Mouse (Mus musculus) adipocyte (in vitro differentiated cells): Measurements from ENCODE around the gene Rnf207.
A peak's percentile ranks its signal among the peaks of the same experiment; 100 is the strongest.

ENCODE experiments used
- DNase-seq: peaks from one replicate; pipeline ENCODE4 v3.0.0-alpha.2; 2016; ENCODE audit warnings: low spot score

Gene Rnf207

GRCm38 (mm10) chr4:152294188-152294929 is 24.4 kb downstream of the Rnf207 start:
- DNase-seq = no peak

DNA sequence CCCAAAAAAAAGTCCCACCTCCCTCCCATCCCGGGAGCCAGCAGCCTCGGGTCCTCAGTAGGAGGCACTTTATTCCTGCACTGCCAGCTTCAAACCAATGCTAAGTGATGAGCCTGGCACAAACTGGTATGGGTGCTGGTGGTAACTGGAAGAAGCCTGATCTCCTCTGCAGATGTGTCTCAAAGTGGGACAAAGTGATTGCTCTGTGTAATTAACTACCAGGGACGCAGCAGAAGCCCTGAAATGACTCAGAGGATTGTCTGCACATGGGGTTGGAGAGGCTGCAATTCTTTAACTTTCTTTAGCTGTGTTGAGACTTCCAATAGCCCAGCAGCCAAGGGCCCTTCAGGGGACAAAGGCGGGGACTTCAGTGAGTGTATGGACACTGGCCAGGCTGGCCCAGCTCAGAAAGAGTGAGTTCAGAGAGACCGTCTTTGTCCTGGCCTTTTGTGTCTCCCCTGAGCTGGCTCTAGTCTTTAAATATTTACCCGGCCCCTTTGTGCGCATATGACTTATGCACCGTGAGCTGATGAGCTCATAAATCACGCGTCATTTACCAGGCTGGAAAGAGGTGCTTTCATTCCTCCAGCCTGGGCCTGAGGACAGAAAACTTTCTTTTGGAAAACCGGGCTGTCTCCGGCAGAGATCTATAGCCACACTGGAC is 26.6 kb downstream of the Rnf207 start:
- DNase-seq = peak; percentile 39

DNA sequence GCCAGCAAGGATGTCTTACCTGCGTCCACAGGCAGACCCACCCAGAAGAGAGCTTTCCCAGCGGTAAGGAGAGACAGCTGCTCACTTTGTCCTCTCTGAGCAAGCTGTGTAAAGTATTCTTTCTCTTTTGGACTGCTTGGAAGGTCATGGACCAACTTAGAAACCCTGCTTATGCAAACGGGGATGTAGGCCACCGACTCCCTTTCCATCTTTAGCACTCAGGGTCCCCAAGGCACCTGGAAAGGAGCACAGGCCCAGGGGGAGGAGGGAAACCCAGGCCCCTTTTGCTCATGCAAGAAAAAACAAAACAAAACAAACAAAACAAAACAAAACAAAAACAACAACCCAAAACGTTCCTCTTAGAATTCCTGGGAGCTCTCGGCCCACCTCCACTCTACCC is 27.2 kb downstream of the Rnf207 start, which contains the start of gene Hes3:
Hes3 (minus strand) TSS at position 101 of the 400 bp plus-strand sequence.
- no peak for DNase-seq

DNA sequence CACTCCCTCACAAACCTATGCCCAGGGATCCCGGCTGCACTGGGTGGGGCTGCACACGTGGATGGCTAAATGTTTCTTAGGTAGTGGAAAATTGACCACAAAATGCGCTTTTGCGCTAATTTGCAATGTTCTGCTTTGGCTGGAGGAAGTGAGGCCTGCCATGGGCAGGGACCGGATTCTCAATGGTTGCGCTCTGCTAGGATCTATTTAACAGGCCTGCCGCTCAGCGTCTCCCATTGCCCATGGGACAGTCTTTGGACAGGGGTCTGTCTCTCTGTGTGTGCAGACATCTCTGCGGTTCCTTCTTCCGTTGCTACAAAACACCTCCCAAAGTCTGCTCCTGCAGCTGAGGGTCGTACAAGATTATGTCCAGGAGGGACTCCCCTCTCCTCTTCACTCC is 27.8 kb downstream of the Rnf207 start:
- no peak for DNase-seq

DNA sequence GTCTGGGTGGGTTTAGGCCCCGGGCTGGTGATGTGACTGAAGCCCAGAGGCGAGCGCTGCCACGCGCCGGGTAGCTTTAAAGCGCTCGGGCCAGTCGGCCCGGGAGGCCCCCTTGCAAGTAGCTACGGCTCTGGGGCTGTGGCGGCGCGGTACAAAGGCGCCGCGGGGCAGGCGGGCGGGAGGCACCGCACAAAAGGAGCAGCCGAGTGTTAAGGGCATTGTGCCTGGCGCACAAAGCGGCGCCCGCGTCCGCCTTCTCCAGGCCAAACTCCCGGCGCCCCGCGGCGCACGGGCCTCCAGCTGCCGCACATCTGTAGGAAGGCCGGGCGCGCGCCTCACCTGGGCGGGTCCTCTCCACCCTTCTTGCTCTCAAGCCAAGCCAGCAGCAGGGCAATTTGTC is 28.4 kb downstream of the Rnf207 start:
- no peak for DNase-seq

DNA sequence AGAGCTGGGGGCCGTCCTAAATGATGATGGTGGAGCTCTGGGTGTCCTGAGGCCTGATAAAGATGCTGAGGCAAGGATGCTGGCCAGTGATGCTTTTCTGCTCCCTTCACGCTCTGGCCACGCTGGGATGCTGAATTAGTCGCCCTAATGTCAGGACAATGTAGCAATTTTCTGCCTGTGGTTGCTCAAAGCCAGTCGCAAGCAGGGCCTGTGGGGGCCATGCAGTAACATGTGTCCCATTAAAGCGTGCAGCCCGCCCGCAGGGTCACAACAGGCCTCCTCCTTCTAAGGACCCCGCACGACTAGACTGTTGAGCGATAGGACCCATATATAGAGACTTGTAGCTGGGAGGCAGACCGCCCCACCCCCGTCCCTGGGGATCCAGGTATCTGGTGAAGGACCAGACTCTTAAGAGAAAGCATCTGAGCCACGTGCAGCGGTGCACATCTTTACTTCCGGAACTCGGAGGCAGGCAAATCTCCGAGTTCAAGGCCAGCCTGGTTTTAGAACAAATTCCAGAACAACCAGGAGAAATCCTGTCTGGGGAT is 30.3 kb downstream of the Rnf207 start:
- DNase-seq = no peak

GRCm38 (mm10) chr4:152287317-152288120 is 31.3 kb downstream of the Rnf207 start:
- no peak for DNase-seq

- no peak for DNase-seq
Measured at GRCm38 (mm10) chr4:152286887-152287286, 31.9 kb downstream of the Rnf207 start.

- no peak for DNase-seq
Measured at GRCm38 (mm10) chr4:152286183-152286582, 32.6 kb downstream of the Rnf207 start.

- DNase-seq = peak; percentile 79
Measured at GRCm38 (mm10) chr4:152285505-152285904, 33.3 kb downstream of the Rnf207 start.

- DNase-seq = no peak
Measured at GRCm38 (mm10) chr4:152283186-152283950, 35.4 kb downstream of the Rnf207 start.

DNA sequence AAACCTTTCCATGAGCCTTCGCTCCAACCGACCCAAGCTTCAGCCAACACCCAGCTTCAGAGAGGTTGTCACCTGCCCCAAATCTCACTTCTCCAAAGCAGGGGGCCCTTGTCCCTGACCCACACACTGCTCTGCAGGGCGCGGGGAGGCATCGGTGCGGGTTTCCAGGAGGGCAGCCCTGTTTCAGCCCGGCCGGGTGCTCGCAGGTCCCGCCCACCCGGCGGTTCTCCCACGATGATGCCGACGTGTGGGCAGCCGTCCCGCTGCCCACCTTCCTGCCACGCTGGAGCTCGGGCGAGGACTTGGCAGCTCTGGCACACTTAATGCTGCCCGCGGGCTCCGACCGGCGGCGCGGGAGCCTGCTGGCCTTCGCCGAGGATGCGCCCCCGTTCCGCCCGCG is 36.1 kb downstream of the Rnf207 start:
- DNase-seq = no peak

DNA sequence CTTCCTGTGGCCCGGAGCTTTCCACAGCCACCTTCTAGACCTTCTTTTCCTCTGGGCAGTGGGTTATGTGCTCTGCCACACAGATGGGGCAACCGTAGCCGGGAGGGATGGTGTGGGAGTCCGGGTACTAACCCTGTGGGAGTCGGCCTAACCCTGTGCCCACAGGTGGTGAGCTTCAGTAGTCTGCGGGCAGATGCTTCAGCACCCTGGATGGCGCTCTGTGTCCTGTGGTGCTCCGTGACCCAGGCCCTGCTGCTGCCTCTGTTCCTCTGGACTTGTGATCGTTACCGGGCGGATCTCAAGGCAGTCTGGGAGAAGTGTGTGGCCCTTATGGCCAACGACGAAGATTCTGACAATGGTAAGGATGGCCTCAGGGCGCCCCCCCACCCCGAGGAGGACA is 37.2 kb downstream of the Rnf207 start:
- DNase-seq = no peak

DNA sequence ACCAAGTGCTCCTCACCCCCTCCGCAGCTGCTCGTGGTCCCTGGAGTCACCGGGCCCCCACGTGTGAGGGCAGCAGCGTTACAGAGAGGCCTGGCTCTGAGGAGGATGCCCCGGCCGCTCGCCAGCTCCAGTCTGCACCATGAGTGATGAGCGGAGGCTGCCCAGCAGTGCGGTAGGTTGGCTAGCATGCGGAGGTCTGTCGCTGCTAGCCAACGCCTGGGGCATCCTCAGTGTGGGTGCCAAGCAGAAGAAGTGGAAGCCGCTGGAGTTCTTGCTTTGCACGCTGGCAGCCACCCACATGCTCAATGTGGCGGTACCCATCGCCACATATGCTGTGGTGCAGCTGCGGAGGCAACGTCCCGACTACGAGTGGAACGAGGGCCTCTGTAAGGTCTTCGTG is 39.8 kb downstream of the Rnf207 start:
- DNase-seq = no peak

GRCm38 (mm10) chr4:152277916-152278315 is 40.9 kb downstream of the Rnf207 start:
- DNase-seq = no peak

GRCm38 (mm10) chr4:152276389-152277347 is 42.1 kb downstream of the Rnf207 start:
- no peak for DNase-seq

DNA sequence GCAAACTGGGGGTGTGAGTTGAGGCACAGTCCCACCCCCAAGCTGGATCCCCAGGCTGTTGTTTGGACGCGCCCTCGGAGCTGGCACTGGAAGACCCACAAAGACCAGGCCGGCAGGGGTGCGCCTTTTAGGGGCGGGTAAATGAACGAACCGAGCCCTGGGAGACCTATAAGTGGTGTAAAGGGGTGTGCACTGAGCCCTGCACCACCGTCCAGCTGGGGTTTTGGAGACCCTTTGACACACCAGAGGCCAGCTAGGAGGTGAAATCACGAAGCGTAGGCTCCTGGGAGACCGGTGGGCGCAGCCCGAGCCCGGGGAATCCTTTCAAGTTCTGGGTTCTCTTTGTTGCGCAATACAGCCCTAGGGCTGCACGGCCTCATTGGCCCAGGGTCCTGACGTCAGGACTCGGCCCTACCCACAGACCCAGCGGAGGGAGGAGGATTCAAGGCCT is 44.1 kb downstream of the Rnf207 start:
- no peak for DNase-seq

DNA sequence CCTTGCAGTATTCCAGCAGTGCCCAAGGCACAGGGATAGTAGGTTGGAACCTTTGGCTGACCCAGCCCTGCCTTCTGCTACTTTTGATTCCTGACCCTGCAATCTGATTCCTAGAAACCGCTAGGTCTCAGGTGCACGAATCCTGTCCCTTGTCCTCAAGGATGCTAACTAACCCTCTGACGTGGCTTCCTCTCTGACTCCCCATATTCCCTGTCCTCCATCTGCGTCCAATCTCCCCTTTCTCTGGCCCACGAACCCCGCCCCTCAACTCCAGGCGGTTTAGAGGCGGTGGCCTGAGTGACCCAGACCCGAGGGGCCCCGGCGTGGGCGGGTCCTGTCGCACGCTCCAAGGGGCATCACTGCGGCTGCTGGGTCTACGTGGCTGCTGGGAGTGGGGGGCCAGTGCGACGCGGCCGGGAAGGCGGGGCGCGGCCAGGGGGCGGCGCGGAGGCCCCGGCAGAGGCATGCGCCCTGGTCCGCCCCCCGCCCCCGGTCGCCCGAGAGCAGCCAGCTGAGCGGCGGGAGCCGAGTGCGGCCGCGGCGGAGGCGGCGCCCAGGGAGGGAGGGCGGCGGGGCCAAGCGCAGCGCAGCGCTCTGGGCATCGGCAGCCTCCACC is 45.1 kb downstream of the Rnf207 start, which contains the start of gene Gpr153:
Gpr153 (plus strand) TSS at position 612 of the 616 bp plus-strand sequence.
- DNase-seq = no peak

GRCm38 (mm10) chr4:152273191-152273590 is 45.6 kb downstream of the Rnf207 start:
- DNase-seq = no peak
